Mouse (Mus musculus): ENCODE results near the gene Bmpr2.

GRCm38 (mm10) chr1:59926021-59926672 is 162.9 kb downstream of the Bmpr2 start:
- TF ChIP-seq GATA1 (IDR thresholded peaks at IDR 0.05; ENCODE audit: borderline replicate concordance, low read length) (no peak), CTCF (IDR thresholded peaks at IDR 0.05; ENCODE audit: low read depth, low read length) (no peak), TAL1 (conservative IDR thresholded peaks at IDR 0.05; ENCODE audit: low read depth, low read length) (no peak), GATA2 (IDR thresholded peaks at IDR 0.05; ENCODE audit: borderline replicate concordance, low read depth, low read length) (no peak)

Data from G1E (cell line).